Mouse (Mus musculus) kidney, embryonic 16.5 days (tissue): Measurements from ENCODE around the gene Gm5965. TPM values are rescaled to one million over a fixed set of nuclear protein-coding genes. Genes with fewer than 3 reads are reported as not detected.
"Not testable (repeated sequence)": the region's sequence is repeated elsewhere in the genome, so short reads cannot be mapped to it uniquely, and the experiment has no call there.

Experiments
- ATAC-seq: fragments of 200-750 bp; cut with Nextera tagmentation; 2 replicates; pipeline ENCODE4 v1.8.0; 2017; ENCODE audit warnings: moderate TSS enrichment; ENCODE audit not compliant: low FRiP score, low TSS enrichment
- H3K27ac ChIP-seq: fragments of 300-500 bp; sonication (generic); 2 replicates; pipeline ENCODE4 v1.5.1; 2014; ENCODE audit warnings: low read length
- H3K27me3 ChIP-seq: fragments of 300-500 bp; sonication (generic); 2 replicates; pipeline ENCODE4 v1.6.1; 2014; ENCODE audit warnings: low read length, control low read depth, mixed read lengths; ENCODE audit not compliant: insufficient read depth
- H3K36me3 ChIP-seq: fragments of 300-500 bp; sonication (generic); 2 replicates; pipeline ENCODE4 v1.6.1; 2014; ENCODE audit warnings: low read length, control low read depth, mixed read lengths; ENCODE audit not compliant: insufficient read depth
- H3K4me1 ChIP-seq: fragments of 300-500 bp; sonication (generic); 2 replicates; pipeline ENCODE4 v1.6.1; 2014; ENCODE audit warnings: low read length, control low read depth, mixed read lengths; ENCODE audit not compliant: insufficient read depth
- H3K4me2 ChIP-seq: fragments of 300-500 bp; sonication (generic); replicated peaks from 2 replicates; pipeline ENCODE4 v1.6.1; 2014; ENCODE audit warnings: low read depth, low read length
- H3K4me3 ChIP-seq: fragments of 300-500 bp; sonication (generic); 2 replicates; pipeline ENCODE4 v1.5.1; 2014; ENCODE audit warnings: mild to moderate bottlenecking, low read length
- H3K9ac ChIP-seq: fragments of 300-500 bp; sonication (generic); replicated peaks from 2 replicates; pipeline ENCODE4 v1.6.1; 2014; ENCODE audit warnings: low read length
- H3K9me3 ChIP-seq: fragments of 300-500 bp; sonication (generic); 2 replicates; pipeline ENCODE4 v1.6.1; 2016; ENCODE audit warnings: low read length, control low read depth
- WGBS: fragments of 180-500 bp; shearing (Covaris S2); extraction: QIAGEN DNeasy Blood & Tissue Kit; methylation state at CpG from one replicate; pipeline ENCODE4 v1.1.7; 2014; 5-methylcytosine and 5-hydroxymethylcytosine counted together
- polyA plus RNA-seq: library from polyadenylated mRNA; unstranded; fragments of >200 nt; fragmentation: Nextera tagmentation; extraction: Ambion mirVana; gene quantifications from 2 replicates; pipeline ENCODE4 v1.2.1, GENCODE M21; 2015

Gm5965 gene
- 0.31 TPM in 1 of 2 replicates, not detected in the other for polyA plus RNA-seq

DNA sequence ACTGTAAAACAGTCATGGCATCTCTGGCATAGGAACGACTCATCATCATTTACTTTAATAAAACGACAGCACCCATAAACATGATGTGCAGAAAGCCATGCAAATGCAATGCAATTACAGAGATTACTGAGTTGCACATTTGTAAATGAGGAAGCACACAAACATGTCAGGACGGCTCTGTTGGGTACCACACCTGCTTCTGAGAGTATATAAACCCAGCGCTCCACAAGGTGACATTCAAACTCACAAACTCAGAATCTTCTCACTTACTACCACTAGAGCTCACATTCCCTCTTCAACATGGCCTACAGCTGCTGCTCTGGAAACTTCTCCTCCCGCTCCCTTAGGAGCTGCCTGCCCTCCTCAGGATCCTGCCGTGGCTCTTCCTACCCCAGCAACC lies at the start of gene Gm5965:
Gm5965 (plus strand) TSS at position 301 of the 400 bp plus-strand sequence.
- whole genome bisulfite sequencing = 91% methylated on average over 5 of the region's 6 CpGs
- Histone ChIP-seq H3K9ac (no peak within 1 kb of the TSS), H3K4me3 (no peak within 1 kb of the TSS), H3K4me2 (no peak within 1 kb of the TSS), H3K9me3 (no peaks in the 10 kb centered on the region), H3K27me3 (no peaks in the 10 kb centered on the region), H3K27ac (no peak within 1 kb of the TSS), H3K4me1 (no peaks in the 10 kb centered on the region), H3K36me3 (no peaks in the 10 kb centered on the region)
- no peak for ATAC-seq

DNA sequence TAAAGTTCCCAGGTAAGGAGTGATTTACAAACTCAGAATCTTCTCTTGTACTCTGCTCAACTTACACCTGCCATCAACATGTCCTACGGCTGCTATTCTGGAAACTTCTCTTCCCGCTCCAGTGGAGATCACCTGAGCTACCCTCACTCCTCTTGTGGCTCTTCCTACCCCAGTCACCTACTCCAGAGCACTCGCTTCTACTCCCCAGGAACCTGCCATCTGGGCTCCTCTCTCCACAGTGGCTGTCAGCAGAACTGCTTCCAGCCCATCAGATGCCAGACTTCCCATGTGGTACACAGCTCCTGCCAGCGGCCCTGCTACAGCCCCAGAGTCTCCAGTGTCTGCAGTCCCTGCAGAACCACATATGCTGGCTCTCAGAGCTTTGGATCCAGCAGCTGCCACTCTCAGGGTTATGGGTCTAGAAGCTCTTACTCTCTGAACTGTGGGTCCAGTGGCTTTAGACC lies 48.9 kb upstream of the Gm5965 start, which contains the start of gene Krtap13-1:
Krtap13-1 (plus strand) TSS at position 51 of the 464 bp plus-strand sequence.
- Histone ChIP-seq H3K27me3 (no peaks in the 10 kb centered on the region), H3K4me3 (no peak within 1 kb of the TSS), H3K36me3 (no peaks in the 10 kb centered on the region), H3K27ac (no peak within 1 kb of the TSS), H3K4me2 (no peak within 1 kb of the TSS), H3K4me1 (no peaks in the 10 kb centered on the region), H3K9ac (no peak within 1 kb of the TSS), H3K9me3 (no peaks in the 10 kb centered on the region)
- no peak for ATAC-seq
- 73% methylated on average over 4 of the region's 4 CpGs for WGBS

DNA sequence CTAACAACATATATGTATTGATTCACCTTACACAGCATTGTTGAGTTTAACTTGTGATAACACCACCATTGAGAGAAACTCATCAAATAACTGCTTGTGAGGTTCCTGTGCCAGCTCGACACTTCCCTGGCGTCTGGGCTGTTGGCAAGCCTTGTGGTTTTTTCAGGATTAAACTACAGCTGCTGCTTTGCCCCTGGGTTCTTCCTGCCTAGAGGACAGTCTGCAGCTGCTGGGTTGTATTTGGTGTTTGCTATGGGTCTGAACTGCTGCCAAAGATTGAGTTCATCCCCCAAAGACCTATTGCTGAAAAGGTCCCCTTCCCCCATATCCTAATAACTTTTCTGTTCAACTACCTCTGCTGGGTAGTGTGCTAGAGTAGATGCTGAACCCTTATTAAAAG lies 42.3 kb upstream of the Gm5965 start:
- Histone ChIP-seq H3K27ac (no peak overlapping the region), H3K9ac (no peak overlapping the region), H3K4me3 (no peak overlapping the region), H3K36me3 (no peaks in the 10 kb centered on the region), H3K4me1 (no peaks in the 10 kb centered on the region), H3K9me3 (no peaks in the 10 kb centered on the region), H3K4me2 (no peak overlapping the region), H3K27me3 (no peaks in the 10 kb centered on the region)
- no peak for ATAC-seq
- 75% methylated on average over 2 of the region's 2 CpGs for WGBS

DNA sequence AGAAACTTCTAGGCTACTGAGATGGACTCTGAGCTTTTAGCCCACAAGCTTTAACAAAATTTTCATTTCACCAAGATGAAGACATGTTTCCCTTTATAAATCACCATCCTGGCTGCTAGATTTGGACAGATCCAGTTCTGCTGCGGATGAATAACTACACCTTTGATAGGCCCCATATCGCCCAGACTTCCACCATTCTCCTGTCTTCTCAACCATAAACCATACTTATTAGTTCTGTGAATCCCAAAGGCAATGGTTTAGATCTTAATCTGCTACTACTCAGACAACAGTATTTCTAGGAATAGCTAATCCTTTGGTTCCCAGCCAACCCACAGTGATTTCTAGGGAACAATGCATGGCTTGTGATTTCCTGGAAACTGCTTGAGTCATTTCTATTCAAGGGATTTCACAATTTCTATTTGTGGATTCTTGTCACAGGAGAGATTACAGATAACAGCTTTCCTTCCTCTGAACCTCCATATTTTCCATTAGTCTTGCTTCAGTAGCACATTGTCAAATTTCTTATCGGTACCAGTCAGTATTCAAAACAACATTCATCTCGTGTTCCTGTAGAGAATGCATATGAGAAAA lies 32.9 kb upstream of the Gm5965 start:
- Histone ChIP-seq H3K27ac (no peak overlapping the region), H3K4me2 (no peak overlapping the region), H3K9me3 (no peaks in the 10 kb centered on the region), H3K36me3 (no peaks in the 10 kb centered on the region), H3K27me3 (no peaks in the 10 kb centered on the region), H3K4me3 (no peak overlapping the region), H3K4me1 (no peaks in the 10 kb centered on the region), H3K9ac (no peak overlapping the region)
- WGBS = 60% methylated on average over 4 of the region's 4 CpGs
- ATAC-seq = no peak; the same call in 1 of the 2 replicates

DNA sequence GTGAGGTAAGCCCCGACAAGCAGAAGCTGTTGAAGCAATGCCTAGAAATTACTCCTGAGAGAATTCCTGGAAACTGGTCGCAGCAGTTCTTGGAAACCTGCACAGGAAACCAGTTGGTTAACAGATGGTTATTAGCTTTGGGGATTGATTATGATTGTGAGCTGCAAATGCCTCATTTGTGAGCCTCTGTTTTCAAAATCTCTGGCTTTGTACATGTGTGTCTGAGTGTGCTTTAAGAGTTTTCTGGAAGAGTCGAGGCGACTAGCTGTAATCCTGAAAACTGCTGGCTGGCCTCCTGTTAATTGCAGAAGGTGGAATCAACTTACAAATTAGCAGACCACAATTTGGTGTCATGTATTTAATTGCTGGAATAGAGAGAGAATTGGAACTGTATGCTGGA lies 29.8 kb upstream of the Gm5965 start:
- Histone ChIP-seq H3K4me3 (no peak overlapping the region), H3K4me2 (no peak overlapping the region), H3K27me3 (no peaks in the 10 kb centered on the region), H3K36me3 (no peaks in the 10 kb centered on the region), H3K4me1 (no peaks in the 10 kb centered on the region), H3K9ac (no peak overlapping the region), H3K9me3 (no peaks in the 10 kb centered on the region), H3K27ac (no peak overlapping the region)
- ATAC-seq = no peak
- WGBS = 54% methylated on average over 4 of the region's 4 CpGs

- 93% methylated on average over 3 of the region's 3 CpGs for WGBS
- not testable (repeated sequence) for H3K27me3 ChIP-seq, H3K4me3 ChIP-seq, H3K4me2 ChIP-seq, ATAC-seq, H3K9me3 ChIP-seq, H3K36me3 ChIP-seq, H3K9ac ChIP-seq, H3K4me1 ChIP-seq, H3K27ac ChIP-seq
Observed at GRCm38 (mm10) chr16:88751535-88751934, 26.2 kb upstream of the Gm5965 start, which contains the start of gene Krtap13. Krtap13 (minus strand) TSS chr16:88751635.

DNA sequence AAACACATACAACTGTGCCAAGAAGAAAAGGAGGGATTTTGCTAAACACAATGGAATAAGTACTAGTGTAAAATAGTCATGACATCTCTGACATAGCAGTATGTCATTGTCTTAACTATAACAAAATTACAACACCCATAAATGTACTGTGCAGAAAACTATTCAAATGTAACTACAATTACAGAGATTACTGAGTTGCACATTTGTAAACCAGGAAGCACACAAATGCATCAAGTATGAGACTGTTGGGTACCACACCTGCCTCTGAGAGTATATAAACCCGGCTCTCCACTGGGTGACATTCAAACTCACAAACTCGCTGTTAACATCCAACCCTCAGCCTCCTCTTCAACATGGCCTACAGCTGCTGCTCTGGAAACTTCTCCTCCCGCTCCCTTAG lies 19.1 kb upstream of the Gm5965 start, which contains the start of gene 2310034C09Rik:
2310034C09Rik (plus strand) TSS at position 301 of the 400 bp plus-strand sequence.
- not testable (repeated sequence) for H3K4me3 ChIP-seq, H3K9me3 ChIP-seq, H3K36me3 ChIP-seq, ATAC-seq, H3K9ac ChIP-seq, H3K27ac ChIP-seq, H3K27me3 ChIP-seq, H3K4me2 ChIP-seq, H3K4me1 ChIP-seq
- 78% methylated on average over 3 of the region's 3 CpGs for whole genome bisulfite sequencing

GRCm38 (mm10) chr16:88774106-88774505 lies 3.6 kb upstream of the Gm5965 start, which contains the start of gene 2310057N15Rik:
2310057N15Rik (minus strand) TSS chr16:88774206.
- Histone ChIP-seq H3K9me3 (no peaks in the 10 kb centered on the region), H3K36me3 (no peaks in the 10 kb centered on the region), H3K9ac (no peak within 1 kb of the TSS), H3K27ac (no peak within 1 kb of the TSS), H3K4me2 (no peak within 1 kb of the TSS), H3K4me1 (no peaks in the 10 kb centered on the region), H3K4me3 (no peak within 1 kb of the TSS), H3K27me3 (no peaks in the 10 kb centered on the region)
- 89% methylated on average over 2 of the region's 2 CpGs for WGBS
- no peak for ATAC-seq

DNA sequence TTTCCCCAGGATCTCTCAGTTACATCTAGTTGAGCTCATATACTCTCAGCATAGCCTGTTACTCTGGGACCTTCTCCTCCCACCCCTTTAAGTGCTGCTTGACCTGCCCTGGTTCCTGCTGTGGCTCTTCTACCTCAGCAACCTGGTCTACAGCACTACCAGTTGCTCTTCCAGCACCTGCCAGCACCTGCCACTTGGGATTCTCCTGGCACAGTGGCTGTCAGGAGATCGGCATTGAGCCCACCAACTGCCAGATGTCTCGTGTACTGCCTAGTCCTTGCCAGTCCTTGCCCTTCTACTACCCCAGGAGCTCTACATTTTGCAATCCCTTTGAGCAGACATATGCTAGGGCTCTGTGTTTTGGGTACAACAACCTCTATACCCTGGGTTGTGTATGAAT lies 9.1 kb downstream of the Gm5965 start:
- no peaks in the 10 kb centered on the region for H3K36me3 ChIP-seq
- no peak overlapping the region for H3K4me2 ChIP-seq
- no peaks in the 10 kb centered on the region for H3K27me3 ChIP-seq
- no peaks in the 10 kb centered on the region for H3K4me1 ChIP-seq
- no peak overlapping the region for H3K9ac ChIP-seq
- WGBS = 91% methylated on average over 2 of the region's 2 CpGs
- no peak overlapping the region for H3K27ac ChIP-seq
- H3K9me3 ChIP-seq = no peaks in the 10 kb centered on the region
- no peak overlapping the region for H3K4me3 ChIP-seq
- ATAC-seq = no peak

- H3K4me1 ChIP-seq = no peaks in the 10 kb centered on the region
- WGBS = 77% methylated on average over 2 of the region's 2 CpGs
- H3K9ac ChIP-seq = no peak within 1 kb of the TSS
- no peak within 1 kb of the TSS for H3K27ac ChIP-seq
- ATAC-seq = no peak
- no peaks in the 10 kb centered on the region for H3K36me3 ChIP-seq
- H3K9me3 ChIP-seq = no peaks in the 10 kb centered on the region
- no peak within 1 kb of the TSS for H3K4me3 ChIP-seq
- no peak within 1 kb of the TSS for H3K4me2 ChIP-seq
- no peaks in the 10 kb centered on the region for H3K27me3 ChIP-seq
Observed at GRCm38 (mm10) chr16:88811827-88812226, 34.1 kb downstream of the Gm5965 start, which contains the start of gene Gm20741. Gm20741 (minus strand) TSS chr16:88812220.
